Mouse (Mus musculus): ENCODE measurements around the gene Phospho1. TPM values are rescaled to one million over a fixed set of nuclear protein-coding genes. Genes with fewer than 3 reads are reported as not detected.
A peak's percentile ranks its signal among the peaks of the same experiment; 100 is the strongest.

Phospho1 gene
- total RNA-seq (2022): 100 to 1,000 TPM; 341 to 419 (median 369) TPM

- peak; percentile 83 to 90 for DNase-seq (ENCODE audit: low spot score in 2 of 2)
Measured at GRCm38 (mm10) chr11:95824071-95824876, at the start of gene Phospho1. Gene Phospho1 (plus strand): TSS chr11:95824499.

- peak; percentile 71 to 82 for DNase-seq (ENCODE audit: low spot score in 2 of 2)
Measured at GRCm38 (mm10) chr11:95777323-95778297, 46.7 kb upstream of the Phospho1 start.

- DNase-seq (ENCODE audit: low spot score in 2 of 2): no peak
Measured at GRCm38 (mm10) chr11:95778831-95779251, 45.5 kb upstream of the Phospho1 start.

- no peak for DNase-seq (ENCODE audit: low spot score in 2 of 2)
Measured at GRCm38 (mm10) chr11:95779366-95779765, 44.9 kb upstream of the Phospho1 start.

DNA sequence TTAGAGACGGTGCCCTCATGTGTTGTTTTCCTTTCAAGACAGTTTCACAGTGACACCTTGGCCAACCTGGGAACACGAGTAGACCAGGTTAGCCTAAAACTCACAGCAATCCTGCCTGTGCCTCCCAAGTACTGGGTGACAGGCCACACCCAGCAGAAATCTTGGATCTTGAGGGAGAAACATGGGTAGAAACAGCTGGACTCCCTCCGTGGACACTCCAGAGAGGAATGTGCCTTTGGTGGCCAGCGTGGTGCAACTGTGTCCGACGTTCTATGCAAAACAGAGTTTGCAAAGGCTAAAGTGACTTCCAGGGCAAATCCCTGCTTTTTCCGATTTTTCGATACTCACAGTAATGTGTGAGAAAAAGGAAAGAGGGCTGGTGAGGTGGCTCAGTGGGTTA is 43.8 kb upstream of the Phospho1 start:
- no peak for DNase-seq (ENCODE audit: low spot score in 2 of 2)

- no peak for DNase-seq (ENCODE audit: low spot score in 2 of 2)
Measured at GRCm38 (mm10) chr11:95781557-95781956, 42.7 kb upstream of the Phospho1 start.

DNA sequence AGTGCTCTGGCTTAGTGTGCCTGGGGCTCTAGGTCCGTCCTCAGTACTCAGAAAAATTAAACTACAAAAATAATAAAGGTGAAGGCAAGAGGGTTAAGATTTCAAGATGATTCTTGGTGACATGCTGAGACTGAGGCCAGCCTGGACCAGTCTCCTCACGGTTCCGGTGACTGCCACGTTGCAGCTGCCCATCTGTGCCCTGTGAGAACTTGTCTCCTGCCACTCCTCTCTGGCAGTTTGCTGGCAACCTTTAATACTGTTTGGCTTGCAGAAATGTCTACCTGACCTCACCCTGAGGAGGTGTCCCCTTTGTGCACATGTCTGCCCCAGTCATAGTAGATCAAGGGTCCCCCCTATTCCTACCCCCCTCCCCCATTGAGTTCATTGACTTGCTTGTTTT is 40.8 kb upstream of the Phospho1 start:
- no peak for DNase-seq (ENCODE audit: low spot score in 2 of 2)

- no peak for DNase-seq (ENCODE audit: low spot score in 2 of 2)
Measured at GRCm38 (mm10) chr11:95783958-95784357, 40.3 kb upstream of the Phospho1 start.

DNA sequence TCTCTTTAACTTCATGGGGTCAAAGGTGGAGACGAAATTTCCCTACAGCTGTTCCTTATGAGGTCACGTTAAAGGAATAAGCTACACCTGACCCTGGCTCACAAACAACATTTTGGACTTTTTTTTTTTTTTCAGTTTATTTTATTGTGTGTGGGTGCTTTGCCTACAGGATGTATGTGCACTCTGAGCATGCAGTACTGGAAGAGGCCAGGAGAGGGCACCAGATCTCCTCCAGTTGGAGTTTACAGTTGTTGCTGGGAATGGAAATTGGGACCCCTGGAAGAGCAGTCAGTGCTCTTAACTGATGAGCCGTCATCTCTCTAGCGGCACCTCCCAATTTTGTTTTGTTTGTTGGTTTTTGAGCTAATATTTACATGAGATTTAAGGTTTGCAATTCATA is 38.6 kb upstream of the Phospho1 start:
- DNase-seq (ENCODE audit: low spot score in 2 of 2): no peak

DNA sequence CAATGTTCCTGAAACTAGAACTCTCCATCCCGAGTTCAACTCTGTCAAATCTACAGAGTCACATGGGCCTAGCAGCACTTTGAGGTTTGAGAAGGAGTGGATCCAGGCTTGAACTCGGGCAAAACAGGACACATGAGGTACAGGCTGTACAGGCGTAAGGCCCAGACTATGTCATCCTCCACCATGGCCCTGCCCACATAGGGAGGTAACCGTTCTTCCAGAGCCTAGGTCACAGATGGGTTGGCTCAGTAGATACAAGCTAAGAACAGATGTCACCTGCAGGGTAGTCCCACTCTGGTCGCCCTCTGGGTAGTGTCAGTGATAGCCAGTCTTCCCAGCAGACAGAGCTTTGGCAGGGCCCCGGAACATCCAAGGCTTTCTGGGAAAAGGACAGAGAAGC is 37.8 kb upstream of the Phospho1 start:
- DNase-seq (ENCODE audit: low spot score in 2 of 2): no peak

DNA sequence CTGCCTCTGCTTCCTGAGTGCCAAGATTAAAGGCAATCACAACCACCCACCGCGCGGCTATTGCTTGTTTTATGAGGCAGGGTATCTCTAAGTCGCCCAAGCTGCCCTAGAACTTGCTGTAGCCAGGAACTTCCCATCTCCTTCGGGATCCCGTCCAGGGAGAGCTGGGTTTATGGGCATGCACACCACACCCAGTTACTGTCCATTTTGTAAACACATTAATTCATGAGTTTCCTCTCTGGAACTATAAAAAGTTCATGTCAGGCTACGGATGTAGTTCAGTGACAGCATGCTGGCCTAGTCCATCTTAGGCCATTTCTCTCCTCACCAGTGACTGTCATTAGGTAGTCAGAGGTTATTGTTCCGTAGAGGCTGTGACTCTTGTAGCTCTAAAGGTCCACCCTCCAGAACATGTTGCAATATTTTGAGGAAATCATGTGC is 34.8 kb upstream of the Phospho1 start:
- no peak for DNase-seq (ENCODE audit: low spot score in 2 of 2)

DNA sequence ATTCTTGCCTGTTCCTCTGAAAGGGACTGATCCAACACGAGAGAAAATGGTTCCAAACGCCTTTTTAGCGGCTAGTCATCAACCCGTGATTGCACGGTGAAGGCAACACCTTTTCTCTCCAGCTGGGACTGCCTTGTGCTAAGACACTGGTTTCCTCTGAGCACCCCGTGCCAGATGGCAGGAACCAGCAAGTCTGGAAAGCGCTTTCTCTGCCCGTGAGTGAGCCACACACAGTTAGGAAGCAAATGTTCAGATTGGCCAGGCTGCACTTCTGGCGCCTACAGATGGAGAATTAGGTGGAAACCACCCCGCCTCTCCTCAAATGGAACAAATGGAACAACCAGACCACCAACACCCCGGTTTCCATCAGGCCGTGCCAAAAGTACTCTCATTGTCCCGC is 32.5 kb upstream of the Phospho1 start:
- no peak for DNase-seq (ENCODE audit: low spot score in 2 of 2)

GRCm38 (mm10) chr11:95792950-95793509 is 31.3 kb upstream of the Phospho1 start:
- no peak for DNase-seq (ENCODE audit: low spot score in 2 of 2)

DNA sequence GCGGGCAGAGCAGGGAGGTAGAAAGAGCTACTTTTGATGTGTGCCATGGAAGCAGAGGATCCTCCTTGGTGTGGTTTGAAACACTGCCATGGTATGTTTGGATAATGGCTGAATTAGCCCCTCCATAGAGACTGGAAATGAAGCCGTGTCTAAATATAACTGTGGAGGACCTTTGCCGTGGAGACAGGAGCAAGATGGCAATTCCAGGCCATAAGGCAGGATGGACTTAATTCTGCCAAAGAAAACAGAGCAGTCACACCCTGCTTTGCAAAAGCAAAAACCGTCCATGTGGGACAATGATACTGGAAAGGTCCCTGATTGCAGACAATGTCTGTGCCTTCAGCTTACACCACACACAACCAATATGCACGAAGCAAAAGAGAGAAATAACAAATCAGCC is 30.1 kb upstream of the Phospho1 start:
- no peak for DNase-seq (ENCODE audit: low spot score in 2 of 2)

DNA sequence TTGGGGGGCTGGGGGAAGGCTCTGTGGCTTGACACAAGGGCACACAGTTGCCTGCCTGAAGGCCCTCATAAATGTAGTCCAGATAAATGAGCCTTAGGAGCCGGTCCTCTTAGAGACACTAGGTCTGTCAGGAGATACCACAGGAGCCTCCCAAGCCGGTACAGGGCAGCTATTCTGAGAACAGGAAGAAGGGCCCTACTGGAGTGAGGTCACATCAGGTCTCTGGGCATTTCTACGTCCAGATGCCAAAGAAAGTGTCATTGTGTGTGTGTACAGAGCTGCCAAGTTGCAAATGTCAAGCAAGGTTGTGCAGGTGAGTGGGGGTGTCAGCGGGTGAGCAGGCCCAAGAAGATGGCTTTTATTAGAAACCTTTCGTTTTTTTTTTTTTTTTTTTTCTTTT is 28.7 kb upstream of the Phospho1 start:
- peak in 1 of 2 experiments; percentile 50 for DNase-seq (ENCODE audit: low spot score in 2 of 2)

DNA sequence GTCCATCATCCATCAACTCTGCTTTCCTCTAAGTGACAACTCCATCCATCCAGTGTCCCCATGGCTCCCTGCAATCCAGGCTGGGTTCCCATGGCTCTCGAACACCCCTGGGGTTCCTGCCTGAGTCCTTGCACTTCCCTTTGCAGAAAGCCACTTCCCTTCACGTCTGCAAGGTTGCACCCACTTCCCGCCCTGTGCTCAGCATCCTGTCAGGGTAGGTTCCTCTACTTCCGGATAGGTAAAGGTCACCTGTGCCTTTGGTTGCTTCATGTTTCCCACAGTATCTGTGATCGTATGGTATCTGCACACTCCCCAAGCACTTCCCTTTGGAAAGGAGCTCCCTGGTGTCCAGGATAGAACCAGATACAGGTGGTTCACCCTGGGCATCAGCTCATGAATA is 19.3 kb upstream of the Phospho1 start:
- no peak for DNase-seq (ENCODE audit: low spot score in 2 of 2)

DNA sequence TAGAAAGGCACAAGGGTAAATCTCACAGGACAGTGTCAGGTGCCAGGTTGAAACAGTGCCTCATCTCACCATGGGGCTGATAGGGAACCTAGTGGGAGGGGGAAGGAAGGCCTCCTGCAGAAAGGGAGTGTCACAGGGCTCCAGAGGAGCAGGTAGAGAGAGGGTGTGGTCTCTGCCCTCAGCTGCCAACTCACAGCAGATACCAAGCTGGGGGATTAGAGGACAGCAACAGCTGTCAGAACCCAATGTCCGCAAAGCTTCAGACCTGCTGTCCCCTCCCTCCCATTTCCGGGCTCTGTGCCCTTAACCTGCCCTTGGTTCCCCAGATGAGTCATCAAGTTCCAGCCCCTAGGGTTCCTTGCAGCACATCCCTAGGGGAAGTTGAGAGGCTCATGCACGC is 18.8 kb upstream of the Phospho1 start:
- no peak for DNase-seq (ENCODE audit: low spot score in 2 of 2)

DNA sequence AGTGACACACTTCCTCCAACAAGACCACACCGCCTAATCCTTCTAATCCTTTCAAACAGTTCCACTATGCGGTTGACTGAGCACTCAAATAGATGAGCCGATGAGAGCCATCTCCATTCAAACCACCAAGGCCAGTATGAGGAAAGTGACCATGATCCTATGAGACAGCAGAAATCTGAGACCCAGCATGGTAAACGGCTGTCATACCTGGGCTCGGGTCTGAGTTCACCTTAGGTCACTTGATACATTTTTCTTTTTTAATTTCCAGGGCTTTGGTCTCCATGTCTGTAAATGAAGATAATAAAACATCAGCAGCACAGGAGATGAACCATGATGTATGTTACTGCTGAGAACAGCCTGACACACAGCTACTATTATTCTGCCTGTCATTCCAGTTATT is 16.4 kb upstream of the Phospho1 start:
- no peak for DNase-seq (ENCODE audit: low spot score in 2 of 2)

DNA sequence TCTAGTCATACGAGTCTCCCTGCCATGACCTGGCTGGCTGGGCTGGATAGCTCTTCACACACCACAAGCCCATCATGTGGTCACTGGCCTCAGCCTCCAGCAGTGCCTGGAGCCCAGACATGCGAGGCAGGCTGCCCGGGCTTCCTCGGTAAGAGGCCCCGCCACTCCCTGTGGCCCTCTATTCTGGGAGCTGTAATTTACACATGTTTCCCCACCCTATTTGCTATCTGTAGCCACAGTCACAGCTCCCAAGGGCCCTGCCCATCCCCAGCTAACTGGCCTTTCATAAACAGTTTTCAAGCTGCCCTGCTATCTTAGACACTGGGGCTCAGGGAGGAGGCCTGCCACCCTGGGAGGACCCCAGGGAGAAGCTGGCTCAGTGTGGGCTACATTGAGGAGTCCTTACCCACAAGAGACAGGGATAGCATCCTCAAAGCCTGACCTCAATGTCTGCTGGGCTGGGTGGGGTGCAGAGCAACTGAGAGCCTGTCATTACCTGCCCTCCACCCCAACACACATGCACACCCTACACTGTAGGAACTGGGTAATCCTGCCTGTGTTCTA is 15.8 kb upstream of the Phospho1 start:
- peak; percentile 67 to 88 for DNase-seq (ENCODE audit: low spot score in 2 of 2)

- DNase-seq (ENCODE audit: low spot score in 2 of 2): no peak
Measured at GRCm38 (mm10) chr11:95809603-95810002, 14.7 kb upstream of the Phospho1 start.

GRCm38 (mm10) chr11:95810828-95811227 is 13.5 kb upstream of the Phospho1 start:
- no peak for DNase-seq (ENCODE audit: low spot score in 2 of 2)

GRCm38 (mm10) chr11:95811741-95812140 is 12.6 kb upstream of the Phospho1 start:
- no peak for DNase-seq (ENCODE audit: low spot score in 2 of 2)

Measured in gastrocnemius, adult 8-10 months (tissue).